Mouse (Mus musculus) embryo, embryonic 10.5 days (tissue): ENCODE results near the gene Gm20388.

ENCODE experiments used
- DNase-seq: peaks from one replicate; pipeline ENCODE4 v3.0.0-alpha.2; 2015; ENCODE audit warnings: low spot score

The Gm20388 gene

GRCm38 (mm10) chr8:122720811-122721640 is 2810.4 kb downstream of the Gm20388 start:
- no peak for DNase-seq

GRCm38 (mm10) chr8:122725187-122725586 is 2814.5 kb downstream of the Gm20388 start:
- no peak for DNase-seq

GRCm38 (mm10) chr8:122726789-122727188 is 2816.1 kb downstream of the Gm20388 start:
- no peak for DNase-seq

GRCm38 (mm10) chr8:122727412-122727811 is 2816.8 kb downstream of the Gm20388 start:
- DNase-seq = peak; percentile 17

- no peak for DNase-seq
Observed at GRCm38 (mm10) chr8:122728630-122729029, 2818.0 kb downstream of the Gm20388 start.

- no peak for DNase-seq
Observed at GRCm38 (mm10) chr8:122735110-122735509, 2824.5 kb downstream of the Gm20388 start.

- DNase-seq = no peak
Observed at GRCm38 (mm10) chr8:122735542-122736473, 2825.2 kb downstream of the Gm20388 start.

GRCm38 (mm10) chr8:122736623-122737022 is 2826.0 kb downstream of the Gm20388 start:
- no peak for DNase-seq

- DNase-seq = peak; percentile 56
Observed at GRCm38 (mm10) chr8:122737071-122737470, 2826.4 kb downstream of the Gm20388 start.

- DNase-seq = no peak
Observed at GRCm38 (mm10) chr8:122737886-122738285, 2827.2 kb downstream of the Gm20388 start.

- DNase-seq = peak; percentile 44
Observed at GRCm38 (mm10) chr8:122739102-122739725, 2828.6 kb downstream of the Gm20388 start.

GRCm38 (mm10) chr8:122742471-122742870 is 2831.8 kb downstream of the Gm20388 start:
- no peak for DNase-seq

GRCm38 (mm10) chr8:122745022-122745749 is 2834.5 kb downstream of the Gm20388 start:
- peak; percentile 21 for DNase-seq

- peak; percentile 30 for DNase-seq
Observed at GRCm38 (mm10) chr8:122745750-122746275, 2835.2 kb downstream of the Gm20388 start.

- peak; percentile 8 for DNase-seq
Observed at GRCm38 (mm10) chr8:122746439-122746838, 2835.8 kb downstream of the Gm20388 start.

GRCm38 (mm10) chr8:122747825-122748224 is 2837.2 kb downstream of the Gm20388 start:
- no peak for DNase-seq

- no peak for DNase-seq
Observed at GRCm38 (mm10) chr8:122749333-122749958, 2838.8 kb downstream of the Gm20388 start.

GRCm38 (mm10) chr8:122751342-122751741 is 2840.7 kb downstream of the Gm20388 start:
- no peak for DNase-seq

GRCm38 (mm10) chr8:122752111-122752721 is 2841.6 kb downstream of the Gm20388 start:
- DNase-seq = no peak

GRCm38 (mm10) chr8:122758597-122758996 is 2848.0 kb downstream of the Gm20388 start:
- DNase-seq = no peak
